11 mouse cellular contexts compared by ENCODE assay signal in genomic region chr17:72967371-72968175, GRCm38 (mm10). TPM values are rescaled to one million over a fixed set of nuclear protein-coding genes. Genes with fewer than 3 reads are reported as not detected.
DNase-seq lines count a peak whose midpoint lies in the region; ATAC-seq and TF ChIP-seq lines count a peak whose summit lies in the region.
"Had no signal": no experiment of that assay in that cellular context is flagged by ENCODE, and none has a peak within 500 bp of the region (broad histone marks: within the 10 kb centered on the region; RNA-seq: fewer than 3 reads in every experiment).

No protein-coding gene starts in this region.

- no peaks in the 10 kb centered on the region for H3K27me3 ChIP-seq in heart, embryonic 10.5 days (ENCODE audit: insufficient read depth, poor library complexity, severe bottlenecking)
- no peaks in the 10 kb centered on the region for H3K27me3 ChIP-seq in liver, postnatal 0 days (ENCODE audit: insufficient read depth, low read length)
- no peaks in the 10 kb centered on the region for H3K27me3 ChIP-seq in myocyte (ENCODE audit: control insufficient read depth, insufficient read depth, insufficient read length)
- no peaks in the 10 kb centered on the region for H3K27me3 ChIP-seq in cerebellum, adult 2 months (ENCODE audit: control insufficient read depth, insufficient read depth, low read length)
- H3K27me3 ChIP-seq: hindbrain, embryonic 12.5 days; liver, embryonic 15.5 days had no signal

- no peaks in the 10 kb centered on the region for H3K36me3 ChIP-seq in heart, embryonic 10.5 days
- H3K36me3 ChIP-seq in liver, postnatal 0 days (replicated peaks; ENCODE audit: insufficient read depth, low read length), result no peaks in the 10 kb centered on the region
- H3K36me3 ChIP-seq in myocyte (ENCODE audit: control insufficient read depth, insufficient read depth), result no peaks in the 10 kb centered on the region
- H3K36me3 ChIP-seq: hindbrain, embryonic 12.5 days; liver, embryonic 15.5 days had no signal

- H3K79me2 ChIP-seq in myocyte (ENCODE audit: control insufficient read depth, insufficient read depth), result no peaks in the 10 kb centered on the region

- no peak for TF ChIP-seq CTCF in liver, postnatal 0 days (IDR thresholded peaks at IDR 0.05; ENCODE audit: low read depth)
- no peak for TF ChIP-seq CTCF in brain, embryonic 14.5 days (IDR thresholded peaks at IDR 0.05; ENCODE audit: borderline replicate concordance, extremely low read depth, insufficient read depth, insufficient read length)
- TF ChIP-seq CTCF in cerebellum, adult 2 months (IDR thresholded peaks at IDR 0.05; ENCODE audit: borderline replicate concordance, insufficient read depth, low read depth, low read length), result no peak

- ATAC-seq in liver, postnatal 0 days, result no peak

- intact Hi-C loops in heart, postnatal 10 days (cut with DNase I), result no loop called here

- H3K9ac ChIP-seq in liver, postnatal 0 days (replicated peaks), result no peak overlapping the region
- H3K9ac ChIP-seq: hindbrain, embryonic 12.5 days; liver, embryonic 15.5 days had no signal

- H3K27ac ChIP-seq in heart, embryonic 10.5 days, result peak overlapping the region; percentile 67; the same call in 1 of the 2 replicates
- peak overlapping the region; percentile 62; the same call in 1 of the 2 replicates for H3K27ac ChIP-seq in liver, postnatal 0 days (ENCODE audit: low read depth)
- H3K27ac ChIP-seq in cerebellum, adult 2 months (ENCODE audit: insufficient read depth, low read length), result no peak overlapping the region
- H3K27ac ChIP-seq: hindbrain, embryonic 12.5 days; liver, embryonic 15.5 days had no signal

- no peak for TF ChIP-seq EP300 in liver, postnatal 0 days (IDR thresholded peaks at IDR 0.05; ENCODE audit: low read depth)

- no peak overlapping the region for H3K4me2 ChIP-seq in liver, postnatal 0 days (ENCODE audit: low read depth, low read length)
- H3K4me2 ChIP-seq in myocyte (ENCODE audit: low read depth), result peak overlapping the region; percentile 3
- H3K4me2 ChIP-seq: hindbrain, embryonic 12.5 days; liver, embryonic 15.5 days had no signal

- no peak overlapping the region for H3ac ChIP-seq in myocyte (ENCODE audit: control insufficient read depth, insufficient read length)

- DNase-seq in heart, embryonic 10.5 days (ENCODE audit: low spot score), result no peak
- DNase-seq in heart, postnatal 10 days, result no peak
- no peak for DNase-seq in liver, postnatal 0 days
- DNase-seq in liver, result no peak
- peak; percentile 35 for DNase-seq in brain, embryonic 14.5 days (ENCODE audit: low read depth)
- no peak for DNase-seq in cerebellum, adult 2 months
- no peak for DNase-seq in urinary bladder, postnatal 14 days (ENCODE audit: low spot score)
- DNase-seq: retina, postnatal 1 day had no signal

- TF ChIP-seq POLR2A in brain, embryonic 14.5 days (IDR thresholded peaks at IDR 0.05; ENCODE audit: borderline replicate concordance, extremely low read depth, insufficient read depth, insufficient read length, poor library complexity, severe bottlenecking), result no peak
- no peak for TF ChIP-seq POLR2A in myocyte (IDR thresholded peaks at IDR 0.05; ENCODE audit: insufficient read length, low read depth)
- TF ChIP-seq POLR2A in cerebellum, adult 2 months (IDR thresholded peaks at IDR 0.05; ENCODE audit: borderline replicate concordance, insufficient read depth, low read length), result no peak

- no peak overlapping the region for H3K4me3 ChIP-seq in heart, embryonic 10.5 days
- no peak overlapping the region for H3K4me3 ChIP-seq in liver, postnatal 0 days (ENCODE audit: low read depth, low read length)
- H3K4me3 ChIP-seq in myocyte, result no peak overlapping the region
- no peak overlapping the region for H3K4me3 ChIP-seq in cerebellum, adult 2 months (replicated peaks; ENCODE audit: insufficient read depth, low read depth, low read length)
- H3K4me3 ChIP-seq: hindbrain, embryonic 12.5 days; liver, embryonic 15.5 days had no signal

- no peaks in the 10 kb centered on the region for H3K9me3 ChIP-seq in heart, embryonic 10.5 days
- no peaks in the 10 kb centered on the region for H3K9me3 ChIP-seq in liver, postnatal 0 days (ENCODE audit: low read length)
- H3K9me3 ChIP-seq: hindbrain, embryonic 12.5 days; liver, embryonic 15.5 days had no signal

- peaks cover 22% of the 10 kb centered on the region for H3K4me1 ChIP-seq in heart, embryonic 10.5 days
- peaks cover 4% of the 10 kb centered on the region; the same call in 1 of the 2 replicates for H3K4me1 ChIP-seq in liver, postnatal 0 days (ENCODE audit: insufficient read depth)
- no peaks in the 10 kb centered on the region for H3K4me1 ChIP-seq in cerebellum, adult 2 months (ENCODE audit: control insufficient read depth, insufficient read depth, low read length)

- 50% methylated on average over 6 of the region's 6 CpGs for WGBS in heart, embryonic 10.5 days
- WGBS in liver, postnatal 0 days (ENCODE audit: insufficient replicate concordance), result 39% methylated on average over 6 of the region's 6 CpGs
- WGBS in cerebellum, adult 2 months, result 90% methylated on average over 6 of the region's 6 CpGs

TF ChIP-seq in myocyte, 11 proteins besides CTCF, POLR2A, EP300 and RAD21:
- no peak for TF ChIP-seq TCF3 (IDR thresholded peaks at IDR 0.05; ENCODE audit: insufficient read length, low read depth)
- TF ChIP-seq TCF12 (IDR thresholded peaks at IDR 0.05; ENCODE audit: insufficient read depth, poor library complexity, severe bottlenecking), result no peak
- no peak for TF ChIP-seq E2F4 (IDR thresholded peaks at IDR 0.05; ENCODE audit: insufficient read depth)
- TF ChIP-seq MYOG (IDR thresholded peaks at IDR 0.05; ENCODE audit: control insufficient read depth in 1 of 3, insufficient read depth in 1 of 3, insufficient read length in 2 of 3, low read depth in 2 of 3), result no peak
- TF ChIP-seq USF1 (IDR thresholded peaks at IDR 0.05; ENCODE audit: low read depth), result no peak
TF ChIP-seq in myocyte: peak in this region for 0.

RNA-seq across cellular contexts. Expression of gene Lbh, which starts 49.5 kb away (rescaled TPM):
- 10.8 and 15.4 TPM in 2 replicates for polyA plus RNA-seq in heart, embryonic 10.5 days (2016; fragmentation: Nextera tagmentation; extraction: Ambion mirVana)
- total RNA-seq in heart, postnatal 10 days (2021), result 100 to 1,000 TPM; 456 to 731 TPM
- 0.79 and 0.94 TPM in 2 replicates for polyA plus RNA-seq in liver, postnatal 0 days (2015; fragmentation: Nextera tagmentation; extraction: Ambion mirVana)
- polyA plus RNA-seq in brain, embryonic 14.5 days (2012; rRNA removed), result 133 and 147 TPM in 2 replicates
- 29.8 TPM for polyA plus RNA-seq in myocyte (2012; fragmentation: generic; extraction: Trizol)
- polyA plus RNA-seq in cerebellum, adult 2 months (2012; rRNA removed), result 42.9 and 50.2 TPM in 2 replicates
